Mouse (Mus musculus) C2C12 (cell line): ENCODE measurements around the gene Eif2ak4. TPM values are rescaled to one million over a fixed set of nuclear protein-coding genes. Genes with fewer than 3 reads are reported as not detected.

Experiments
- H3K27me3 ChIP-seq: one replicate; pipeline ENCODE4 v1.6.1; 2011; ENCODE audit not compliant: control insufficient read depth, insufficient read depth, insufficient read length
- H3K36me3 ChIP-seq: one replicate; pipeline ENCODE4 v1.6.1; 2011; ENCODE audit not compliant: control insufficient read depth, insufficient read depth
- H3K4me3 ChIP-seq: one replicate; pipeline ENCODE4 v1.5.1; 2011; ENCODE audit warnings: mild to moderate bottlenecking, control low read depth; ENCODE audit not compliant: poor library complexity, insufficient read depth, severe bottlenecking
- H3K79me2 ChIP-seq: one replicate; pipeline ENCODE4 v1.6.1; 2011; ENCODE audit not compliant: control insufficient read depth, insufficient read depth
- H3K79me3 ChIP-seq: one replicate; pipeline ENCODE4 v1.6.1; 2011; ENCODE audit warnings: low read depth, control low read depth
- H3ac ChIP-seq: one replicate; pipeline ENCODE3; 2011; ENCODE audit warnings: low read depth; ENCODE audit not compliant: control insufficient read depth, insufficient read length
- CEBPB ChIP-seq: IDR thresholded peaks from one replicate; pipeline ENCODE4 v1.6.1; 2011; ENCODE audit warnings: low read depth, mild to moderate bottlenecking, control low read depth, moderate library complexity
- CTCF ChIP-seq: IDR thresholded peaks from one replicate; pipeline ENCODE4 v1.5.1; 2011; ENCODE audit not compliant: control insufficient read depth, insufficient read depth, insufficient read length
- FOSL1 ChIP-seq: IDR thresholded peaks from one replicate; pipeline ENCODE4 v1.8.0; 2011; ENCODE audit warnings: mild to moderate bottlenecking, low read length; ENCODE audit not compliant: poor library complexity, insufficient read depth, severe bottlenecking
- MAX ChIP-seq: IDR thresholded peaks from one replicate; pipeline ENCODE4 v1.6.1; 2011; ENCODE audit warnings: mild to moderate bottlenecking, control low read depth
- MYOD1 ChIP-seq: IDR thresholded peaks from one replicate; pipeline ENCODE4 v1.6.1; 2011; ENCODE audit warnings: low read depth; ENCODE audit not compliant: control insufficient read depth, insufficient read length
- MYOG ChIP-seq: IDR thresholded peaks from one replicate; pipeline ENCODE4 v1.6.1; 2011; ENCODE audit not compliant: control insufficient read depth, insufficient read length; ENCODE audit errors: extremely low read depth
- USF1 ChIP-seq: IDR thresholded peaks from one replicate; pipeline ENCODE4 v1.6.1; 2011; ENCODE audit warnings: low read depth, mild to moderate bottlenecking, control low read depth, moderate library complexity
- polyA plus RNA-seq: library from polyadenylated mRNA; unstranded; fragments of >200 nt; fragmentation: generic; extraction: Trizol; gene quantifications from one replicate; pipeline ENCODE4 v1.2.1, GENCODE M21; 2012; ENCODE audit warnings: missing spikeins

Gene Eif2ak4
- polyA plus RNA-seq, 1 experiment = 6.6 TPM

GRCm38 (mm10) chr2:118428296-118428695 lies 39.9 kb downstream of the Eif2ak4 start:
- TF ChIP-seq MYOD1 = no peak
- TF ChIP-seq CEBPB = no peak
- no peak for TF ChIP-seq FOSL1
- no peak for TF ChIP-seq MYOG
- TF ChIP-seq USF1 = no peak
- no peak for TF ChIP-seq MAX
- no peak for TF ChIP-seq CTCF
- Histone ChIP-seq H3K79me2 (no peaks in the 10 kb centered on the region), H3K79me3 (no peaks in the 10 kb centered on the region), H3ac (no peak overlapping the region), H3K4me3 (no peak overlapping the region), H3K27me3 (no peaks in the 10 kb centered on the region), H3K36me3 (peaks cover 45% of the 10 kb centered on the region)

- Histone ChIP-seq H3K4me3 (no peak overlapping the region), H3ac (no peak overlapping the region), H3K27me3 (no peaks in the 10 kb centered on the region), H3K79me3 (no peaks in the 10 kb centered on the region), H3K79me2 (no peaks in the 10 kb centered on the region), H3K36me3 (peaks cover 49% of the 10 kb centered on the region)
- TF ChIP-seq CEBPB (no peak), MAX (no peak), FOSL1 (no peak), CTCF (no peak), MYOG (no peak), USF1 (no peak), MYOD1 (no peak)
Observed at GRCm38 (mm10) chr2:118429297-118429696, 40.9 kb downstream of the Eif2ak4 start.

GRCm38 (mm10) chr2:118430630-118431029 lies 42.2 kb downstream of the Eif2ak4 start:
- Histone ChIP-seq H3K79me3 (no peaks in the 10 kb centered on the region), H3K27me3 (no peaks in the 10 kb centered on the region), H3K79me2 (no peaks in the 10 kb centered on the region), H3K36me3 (peaks cover 52% of the 10 kb centered on the region), H3K4me3 (no peak overlapping the region), H3ac (no peak overlapping the region)
- no peak for TF ChIP-seq USF1

- Histone ChIP-seq H3K36me3 (peaks cover 58% of the 10 kb centered on the region), H3K27me3 (no peaks in the 10 kb centered on the region), H3K79me2 (no peaks in the 10 kb centered on the region), H3ac (no peak overlapping the region), H3K4me3 (no peak overlapping the region), H3K79me3 (no peaks in the 10 kb centered on the region)
- TF ChIP-seq FOSL1 = no peak
- no peak for TF ChIP-seq CTCF
- TF ChIP-seq MAX = no peak
- TF ChIP-seq USF1 = no peak
- TF ChIP-seq CEBPB = no peak
- TF ChIP-seq MYOD1 = no peak
- no peak for TF ChIP-seq MYOG
Observed at GRCm38 (mm10) chr2:118431589-118431988, 43.2 kb downstream of the Eif2ak4 start.

- H3K27me3 ChIP-seq = no peaks in the 10 kb centered on the region
- H3K36me3 ChIP-seq = peaks cover 30% of the 10 kb centered on the region
- H3K79me2 ChIP-seq = no peaks in the 10 kb centered on the region
- H3K79me3 ChIP-seq = no peaks in the 10 kb centered on the region
- TF ChIP-seq USF1 = no peak
- no peak for TF ChIP-seq CTCF
- TF ChIP-seq MAX = no peak
- no peak for TF ChIP-seq MYOD1
- no peak for TF ChIP-seq CEBPB
- no peak for TF ChIP-seq FOSL1
- no peak for TF ChIP-seq MYOG
- no peak overlapping the region for H3K4me3 ChIP-seq
- H3ac ChIP-seq = no peak overlapping the region
Observed at GRCm38 (mm10) chr2:118442172-118442571, 53.8 kb downstream of the Eif2ak4 start.

- H3K79me3 ChIP-seq = no peaks in the 10 kb centered on the region
- no peak for TF ChIP-seq USF1
- TF ChIP-seq CEBPB = no peak
- TF ChIP-seq MYOG = no peak
- no peak for TF ChIP-seq CTCF
- no peak for TF ChIP-seq MAX
- no peak for TF ChIP-seq FOSL1
- no peak for TF ChIP-seq MYOD1
- no peak overlapping the region for H3ac ChIP-seq
- H3K36me3 ChIP-seq = peaks cover 27% of the 10 kb centered on the region
- no peaks in the 10 kb centered on the region for H3K79me2 ChIP-seq
- H3K4me3 ChIP-seq = no peak overlapping the region
- H3K27me3 ChIP-seq = no peaks in the 10 kb centered on the region
Observed at GRCm38 (mm10) chr2:118442723-118443122, 54.3 kb downstream of the Eif2ak4 start.
